Mouse (Mus musculus): ENCODE measurements around the gene Sorbs1. TPM values are rescaled to one million over a fixed set of nuclear protein-coding genes. Genes with fewer than 3 reads are reported as not detected.

Gene Sorbs1
- polyA plus RNA-seq, 1 experiment from 2014 or later: 24.5 TPM

- peaks cover 5% of the 10 kb centered on the region for H3K4me1 ChIP-seq
- H3K27me3 ChIP-seq (ENCODE audit: low read depth, poor library complexity, severe bottlenecking): no peaks in the 10 kb centered on the region
- H3K27ac ChIP-seq: no peak overlapping the region
- H3K36me3 ChIP-seq: no peaks in the 10 kb centered on the region
- no peak overlapping the region for H3K4me3 ChIP-seq
- H3K9me3 ChIP-seq (replicated peaks): no peaks in the 10 kb centered on the region
- WGBS: 82% methylated on average over 4 of the region's 4 CpGs
- DNase-seq (ENCODE audit: low spot score): no peak
These were observed 196.6 kb downstream of the Sorbs1 start for GRCm38 (mm10) chr19:40317001-40317400.

DNA sequence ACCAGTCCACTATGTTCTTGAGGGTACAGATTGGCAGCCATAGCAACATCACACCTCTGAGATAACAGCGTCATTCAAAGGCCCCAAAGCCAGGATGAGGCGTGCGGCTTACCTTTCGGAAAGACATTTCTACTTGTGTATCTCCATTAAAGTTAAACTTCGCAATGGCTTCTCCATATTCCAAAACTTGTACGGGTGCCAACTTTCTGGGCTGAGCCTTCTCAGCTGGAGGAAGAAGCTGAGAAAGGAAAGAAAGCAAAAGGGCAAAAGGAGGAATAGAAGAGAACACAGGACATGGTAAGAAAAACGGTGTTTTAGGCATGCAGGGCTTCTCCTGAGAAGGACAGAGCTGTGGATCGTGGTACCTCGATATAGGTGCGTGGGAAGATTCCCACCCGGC is 199.3 kb downstream of the Sorbs1 start:
- H3K36me3 ChIP-seq: no peaks in the 10 kb centered on the region
- no peaks in the 10 kb centered on the region for H3K9me3 ChIP-seq (replicated peaks)
- peaks cover 5% of the 10 kb centered on the region for H3K4me1 ChIP-seq
- 96% methylated on average over 11 of the region's 11 CpGs for WGBS
- H3K4me3 ChIP-seq: no peak overlapping the region
- DNase-seq (ENCODE audit: low spot score): no peak
- no peak overlapping the region for H3K27ac ChIP-seq
- H3K27me3 ChIP-seq (ENCODE audit: low read depth, poor library complexity, severe bottlenecking): no peaks in the 10 kb centered on the region

GRCm38 (mm10) chr19:40311631-40312030 is 201.9 kb downstream of the Sorbs1 start:
- Histone ChIP-seq H3K27me3 (ENCODE audit: low read depth, poor library complexity, severe bottlenecking) (no peaks in the 10 kb centered on the region), H3K4me3 (no peak overlapping the region), H3K36me3 (no peaks in the 10 kb centered on the region), H3K27ac (no peak overlapping the region), H3K4me1 (no peaks in the 10 kb centered on the region), H3K9me3 (replicated peaks) (no peaks in the 10 kb centered on the region)
- DNase-seq (ENCODE audit: low spot score): no peak
- WGBS: 96% methylated on average over 8 of the region's 8 CpGs

- H3K27ac ChIP-seq: no peak overlapping the region
These were observed 203.0 kb downstream of the Sorbs1 start for GRCm38 (mm10) chr19:40310410-40311130.

DNA sequence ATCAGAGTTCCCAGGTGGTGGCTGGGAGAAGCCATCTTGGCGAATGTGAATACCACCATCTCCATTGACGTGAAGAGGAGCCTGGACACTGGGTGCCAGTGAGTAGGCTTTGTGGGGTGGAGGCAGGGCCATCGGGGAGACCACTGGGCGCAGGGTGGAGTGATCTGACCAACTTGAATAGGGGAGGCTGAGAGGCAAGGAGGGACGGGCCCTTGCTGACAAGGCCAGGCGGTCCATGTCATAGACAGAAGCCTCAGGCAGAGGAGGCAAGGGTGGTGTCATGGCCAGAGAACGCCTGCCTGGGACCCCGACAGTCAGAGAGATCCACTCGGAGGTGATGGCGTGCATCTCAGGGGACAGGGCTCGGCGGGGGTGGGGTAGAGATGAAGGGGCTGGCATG is 203.7 kb downstream of the Sorbs1 start:
- Histone ChIP-seq H3K27me3 (ENCODE audit: low read depth, poor library complexity, severe bottlenecking) (no peaks in the 10 kb centered on the region), H3K4me1 (no peaks in the 10 kb centered on the region), H3K4me3 (no peak overlapping the region), H3K36me3 (no peaks in the 10 kb centered on the region), H3K27ac (no peak overlapping the region), H3K9me3 (replicated peaks) (no peaks in the 10 kb centered on the region)
- DNase-seq (ENCODE audit: low spot score): no peak
- WGBS: 89% methylated on average over 12 of the region's 12 CpGs

More at GRCm38 (mm10) chr19:40310410-40311130, 203.0 kb downstream of the Sorbs1 start:
- Histone ChIP-seq H3K4me1 (no peaks in the 10 kb centered on the region), H3K27me3 (ENCODE audit: low read depth, poor library complexity, severe bottlenecking) (no peaks in the 10 kb centered on the region), H3K36me3 (no peaks in the 10 kb centered on the region), H3K4me3 (no peak overlapping the region), H3K9me3 (replicated peaks) (no peaks in the 10 kb centered on the region)
- DNase-seq (ENCODE audit: low spot score): no peak
- whole genome bisulfite sequencing: 90% methylated on average over 15 of the region's 15 CpGs

DNA sequence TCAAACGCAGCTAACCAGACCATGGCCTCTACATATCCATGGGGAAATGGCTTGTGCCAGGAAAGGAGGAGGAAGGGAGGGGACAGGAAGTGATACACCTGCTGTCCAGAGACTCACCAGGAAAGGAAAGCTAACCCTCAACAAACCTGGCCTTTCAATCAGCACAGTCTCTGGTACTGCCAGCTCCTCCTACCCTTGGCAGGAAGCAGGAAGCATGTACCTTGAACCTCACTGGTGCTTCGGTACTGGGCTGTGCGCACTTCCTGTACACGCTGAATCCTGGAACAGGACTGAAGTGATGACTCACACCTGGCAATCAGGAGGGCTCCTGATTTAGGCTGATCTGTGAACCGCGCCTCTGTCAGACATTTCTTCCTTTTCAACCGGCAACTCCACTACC is 206.0 kb downstream of the Sorbs1 start:
- H3K27ac ChIP-seq: no peak overlapping the region
- H3K27me3 ChIP-seq (ENCODE audit: low read depth, poor library complexity, severe bottlenecking): no peaks in the 10 kb centered on the region
- H3K4me1 ChIP-seq: no peaks in the 10 kb centered on the region; the same call in 1 of the 2 replicates
- no peaks in the 10 kb centered on the region for H3K36me3 ChIP-seq
- no peak for DNase-seq (ENCODE audit: low spot score)
- H3K9me3 ChIP-seq (replicated peaks): no peaks in the 10 kb centered on the region
- 91% methylated on average over 7 of the region's 7 CpGs for WGBS
- H3K4me3 ChIP-seq: no peak overlapping the region

DNA sequence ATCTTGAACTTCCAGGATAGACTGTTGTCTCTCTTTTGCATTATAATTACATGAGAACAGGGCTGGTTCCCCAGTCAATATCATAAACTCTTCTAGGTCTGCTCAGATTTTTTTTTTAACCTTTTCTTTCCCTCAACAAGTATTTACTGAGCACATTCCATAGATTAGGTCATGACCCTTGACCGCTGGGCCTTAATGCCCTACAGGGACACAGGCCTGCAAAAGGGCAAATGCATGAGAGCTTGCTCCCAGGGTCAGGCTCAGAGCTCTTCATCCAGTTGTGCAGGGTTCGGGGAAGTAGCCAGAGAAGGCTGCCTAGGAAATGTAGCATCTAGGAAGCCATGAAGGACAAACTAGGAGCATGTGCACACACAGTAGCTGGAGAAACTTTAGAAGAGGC is 206.9 kb downstream of the Sorbs1 start:
- 56% methylated on average over 2 of the region's 2 CpGs for WGBS
- Histone ChIP-seq H3K4me1 (no peaks in the 10 kb centered on the region; the same call in 1 of the 2 replicates), H3K27ac (no peak overlapping the region)

GRCm38 (mm10) chr19:40305456-40305855 is 208.1 kb downstream of the Sorbs1 start:
- Histone ChIP-seq H3K4me3 (no peak overlapping the region), H3K27me3 (ENCODE audit: low read depth, poor library complexity, severe bottlenecking) (no peaks in the 10 kb centered on the region), H3K36me3 (no peaks in the 10 kb centered on the region), H3K9me3 (replicated peaks) (no peaks in the 10 kb centered on the region), H3K27ac (no peak overlapping the region), H3K4me1 (no peaks in the 10 kb centered on the region; the same call in 1 of the 2 replicates)
- no peak for DNase-seq (ENCODE audit: low spot score)
- WGBS: 84% methylated on average over 7 of the region's 7 CpGs

More for the DNA sequence above, 206.9 kb downstream of the Sorbs1 start:
- no peaks in the 10 kb centered on the region for H3K27me3 ChIP-seq (ENCODE audit: low read depth, poor library complexity, severe bottlenecking)
- H3K9me3 ChIP-seq (replicated peaks): no peaks in the 10 kb centered on the region
- H3K4me3 ChIP-seq: no peak overlapping the region
- no peak for DNase-seq (ENCODE audit: low spot score)
- H3K36me3 ChIP-seq: no peaks in the 10 kb centered on the region

DNA sequence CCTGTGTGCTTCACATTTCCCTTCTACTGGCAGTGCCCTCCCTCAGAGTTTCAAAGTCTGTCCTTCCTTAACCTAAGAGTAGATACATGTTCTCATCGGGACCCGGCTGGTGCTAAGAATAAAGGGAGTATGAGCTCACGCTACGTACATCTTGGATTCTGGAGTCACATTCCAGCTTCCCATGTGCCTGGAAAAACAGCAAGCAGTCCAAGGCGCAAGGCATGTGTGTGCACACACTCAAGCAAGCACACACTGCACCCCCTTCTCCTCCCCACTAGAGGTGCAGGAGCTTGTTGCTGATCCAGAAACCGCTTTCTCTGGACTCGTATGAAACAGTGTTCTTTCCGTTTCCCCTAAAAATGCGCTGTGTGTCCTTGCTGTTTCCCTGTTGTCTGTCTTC is 210.7 kb downstream of the Sorbs1 start:
- Histone ChIP-seq H3K27me3 (ENCODE audit: low read depth, poor library complexity, severe bottlenecking) (no peaks in the 10 kb centered on the region), H3K4me3 (no peak overlapping the region), H3K36me3 (no peaks in the 10 kb centered on the region), H3K27ac (no peak overlapping the region), H3K4me1 (peaks cover 6% of the 10 kb centered on the region), H3K9me3 (replicated peaks) (no peaks in the 10 kb centered on the region)
- no peak for DNase-seq (ENCODE audit: low spot score)
- WGBS: 83% methylated on average over 9 of the region's 9 CpGs

DNA sequence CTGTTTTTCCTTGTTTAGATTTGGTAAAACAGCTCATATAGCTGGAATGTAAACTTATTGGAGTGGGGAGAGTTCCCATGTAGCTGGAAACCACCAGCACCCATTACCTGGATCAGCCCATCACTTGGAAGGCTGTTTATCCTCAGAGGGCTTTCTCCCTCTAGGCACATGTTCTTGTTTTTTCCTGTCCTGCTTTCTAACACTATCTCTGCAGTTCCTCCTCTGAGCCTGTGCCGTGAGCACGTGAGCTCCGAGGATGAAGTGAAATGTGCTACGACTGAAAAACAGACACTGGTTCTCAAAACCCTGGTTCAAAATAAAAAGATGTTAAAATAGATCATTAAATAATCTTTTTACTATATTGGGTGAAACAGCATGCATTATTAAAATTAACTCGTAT is 211.1 kb downstream of the Sorbs1 start:
- Histone ChIP-seq H3K4me1 (peaks cover 6% of the 10 kb centered on the region), H3K4me3 (no peak overlapping the region), H3K9me3 (replicated peaks) (no peaks in the 10 kb centered on the region), H3K36me3 (no peaks in the 10 kb centered on the region), H3K27ac (no peak overlapping the region), H3K27me3 (ENCODE audit: low read depth, poor library complexity, severe bottlenecking) (no peaks in the 10 kb centered on the region)
- no peak for DNase-seq (ENCODE audit: low spot score)
- WGBS: 88% methylated on average over 5 of the region's 5 CpGs

- no peaks in the 10 kb centered on the region for H3K9me3 ChIP-seq (replicated peaks)
- no peaks in the 10 kb centered on the region for H3K27me3 ChIP-seq (ENCODE audit: low read depth, poor library complexity, severe bottlenecking)
- WGBS: 90% methylated on average over 12 of the region's 12 CpGs
- H3K4me3 ChIP-seq: no peak overlapping the region
- no peaks in the 10 kb centered on the region for H3K36me3 ChIP-seq
- H3K4me1 ChIP-seq: peaks cover 6% of the 10 kb centered on the region
- no peak overlapping the region for H3K27ac ChIP-seq
- DNase-seq (ENCODE audit: low spot score): no peak
These were observed 213.4 kb downstream of the Sorbs1 start for GRCm38 (mm10) chr19:40299983-40300759.

GRCm38 (mm10) chr19:40299182-40299581 is 214.4 kb downstream of the Sorbs1 start:
- H3K4me1 ChIP-seq: peaks cover 6% of the 10 kb centered on the region
- H3K9me3 ChIP-seq (replicated peaks): no peaks in the 10 kb centered on the region
- no peak overlapping the region for H3K27ac ChIP-seq
- no peak overlapping the region for H3K4me3 ChIP-seq
- WGBS: 64% methylated on average over 6 of the region's 6 CpGs
- DNase-seq (ENCODE audit: low spot score): no peak
- no peaks in the 10 kb centered on the region for H3K36me3 ChIP-seq
- H3K27me3 ChIP-seq (ENCODE audit: low read depth, poor library complexity, severe bottlenecking): no peaks in the 10 kb centered on the region

DNA sequence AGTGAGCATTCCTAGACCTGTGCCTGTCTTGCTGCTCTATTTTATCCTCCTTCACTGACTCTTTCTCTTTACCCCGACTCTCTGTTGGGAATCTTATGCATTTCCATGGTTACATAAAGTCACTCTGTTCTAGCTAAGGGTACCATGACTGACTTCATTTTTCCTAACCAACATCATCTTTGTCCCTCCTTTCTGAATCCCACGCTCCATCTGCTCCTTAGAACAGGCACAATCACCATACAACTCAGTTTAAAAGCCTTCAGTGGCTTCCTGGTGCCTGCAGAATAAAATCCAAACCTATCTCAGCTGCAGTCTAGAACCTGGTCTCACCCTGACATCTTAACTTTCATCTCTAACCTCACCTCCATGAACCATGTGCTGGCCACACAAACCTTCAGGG is 215.0 kb downstream of the Sorbs1 start:
- H3K4me1 ChIP-seq: peaks cover 6% of the 10 kb centered on the region
- no peak for DNase-seq (ENCODE audit: low spot score)
- no peak overlapping the region for H3K4me3 ChIP-seq
- H3K9me3 ChIP-seq (replicated peaks): no peaks in the 10 kb centered on the region
- no peak overlapping the region for H3K27ac ChIP-seq
- 88% methylated on average over 2 of the region's 2 CpGs for WGBS
- H3K27me3 ChIP-seq (ENCODE audit: low read depth, poor library complexity, severe bottlenecking): no peaks in the 10 kb centered on the region
- no peaks in the 10 kb centered on the region for H3K36me3 ChIP-seq

All from limb, embryonic 10.5 days (tissue).